Mouse (Mus musculus): ENCODE measurements around the gene Ripk3.

The Ripk3 gene

GRCm38 (mm10) chr14:55788256-55789050 is at the start of gene Ripk3:
TSS of gene Ripk3 (minus strand) at chr14:55788865.
- DNase-seq (ENCODE audit: extremely low spot score, low read depth, low spot score): no peak

- DNase-seq (ENCODE audit: extremely low spot score, low read depth, low spot score): no peak
Observed at GRCm38 (mm10) chr14:55838312-55838711, 49.6 kb upstream of the Ripk3 start.

GRCm38 (mm10) chr14:55834808-55835533 is 46.3 kb upstream of the Ripk3 start:
- DNase-seq (ENCODE audit: extremely low spot score, low read depth, low spot score): no peak

GRCm38 (mm10) chr14:55833126-55833525 is 44.5 kb upstream of the Ripk3 start:
- DNase-seq (ENCODE audit: extremely low spot score, low read depth, low spot score): no peak

- DNase-seq (ENCODE audit: extremely low spot score, low read depth, low spot score): no peak
Observed at GRCm38 (mm10) chr14:55830331-55830730, 41.7 kb upstream of the Ripk3 start.

- DNase-seq (ENCODE audit: extremely low spot score, low read depth, low spot score): no peak
Observed at GRCm38 (mm10) chr14:55829854-55830253, 41.2 kb upstream of the Ripk3 start.

- no peak for DNase-seq (ENCODE audit: extremely low spot score, low read depth, low spot score)
Observed at GRCm38 (mm10) chr14:55828716-55829263, 40.1 kb upstream of the Ripk3 start.

GRCm38 (mm10) chr14:55826551-55827340 is 38.1 kb upstream of the Ripk3 start:
- DNase-seq (ENCODE audit: extremely low spot score, low read depth, low spot score): no peak

- DNase-seq (ENCODE audit: extremely low spot score, low read depth, low spot score): no peak
Observed at GRCm38 (mm10) chr14:55826142-55826541, 37.5 kb upstream of the Ripk3 start.

GRCm38 (mm10) chr14:55825216-55826051 is 36.8 kb upstream of the Ripk3 start:
- no peak for DNase-seq (ENCODE audit: extremely low spot score, low read depth, low spot score)

- DNase-seq (ENCODE audit: extremely low spot score, low read depth, low spot score): peak; percentile 63
Observed at GRCm38 (mm10) chr14:55824481-55825215, 36.0 kb upstream of the Ripk3 start.

- DNase-seq (ENCODE audit: extremely low spot score, low read depth, low spot score): no peak
Observed at GRCm38 (mm10) chr14:55824001-55824480, 35.4 kb upstream of the Ripk3 start.

- peak; percentile 91 for DNase-seq (ENCODE audit: extremely low spot score, low read depth, low spot score)
Observed at GRCm38 (mm10) chr14:55822991-55823762, 34.5 kb upstream of the Ripk3 start, which contains the start of gene Nfatc4. TSS of gene Nfatc4 (plus strand) at chr14:55823144.

- DNase-seq (ENCODE audit: extremely low spot score, low read depth, low spot score): peak; percentile 94
Observed at GRCm38 (mm10) chr14:55822435-55822990, 33.8 kb upstream of the Ripk3 start.

- no peak for DNase-seq (ENCODE audit: extremely low spot score, low read depth, low spot score)
Observed at GRCm38 (mm10) chr14:55820576-55820975, 31.9 kb upstream of the Ripk3 start.

GRCm38 (mm10) chr14:55819845-55820405 is 31.3 kb upstream of the Ripk3 start:
- no peak for DNase-seq (ENCODE audit: extremely low spot score, low read depth, low spot score)

GRCm38 (mm10) chr14:55815310-55815751 is 26.7 kb upstream of the Ripk3 start:
- no peak for DNase-seq (ENCODE audit: extremely low spot score, low read depth, low spot score)

- peak; percentile 82 for DNase-seq (ENCODE audit: extremely low spot score, low read depth, low spot score)
Observed at GRCm38 (mm10) chr14:55814885-55815284, 26.2 kb upstream of the Ripk3 start.
